Mouse (Mus musculus) CH12.LX (cell line): ENCODE measurements around the gene Agps.

ENCODE experiments used
- GABPA ChIP-seq: IDR thresholded peaks from 2 replicates; pipeline ENCODE4 v1.6.1; 2012; ENCODE audit warnings: low read depth, low read length, improper control_type of control experiment, inconsistent platforms; ENCODE audit not compliant: insufficient replicate concordance
- HCFC1 ChIP-seq: IDR thresholded peaks from 2 replicates; pipeline ENCODE4 v1.6.1; 2012; ENCODE audit warnings: low read depth, mild to moderate bottlenecking, inconsistent platforms, low read length, improper control_type of control experiment
- JUN ChIP-seq: IDR thresholded peaks from 2 replicates; pipeline ENCODE4 v1.6.1; 2011; ENCODE audit warnings: low read depth, mild to moderate bottlenecking, low read length, improper control_type of control experiment, moderate library complexity; ENCODE audit not compliant: insufficient read depth

DNA sequence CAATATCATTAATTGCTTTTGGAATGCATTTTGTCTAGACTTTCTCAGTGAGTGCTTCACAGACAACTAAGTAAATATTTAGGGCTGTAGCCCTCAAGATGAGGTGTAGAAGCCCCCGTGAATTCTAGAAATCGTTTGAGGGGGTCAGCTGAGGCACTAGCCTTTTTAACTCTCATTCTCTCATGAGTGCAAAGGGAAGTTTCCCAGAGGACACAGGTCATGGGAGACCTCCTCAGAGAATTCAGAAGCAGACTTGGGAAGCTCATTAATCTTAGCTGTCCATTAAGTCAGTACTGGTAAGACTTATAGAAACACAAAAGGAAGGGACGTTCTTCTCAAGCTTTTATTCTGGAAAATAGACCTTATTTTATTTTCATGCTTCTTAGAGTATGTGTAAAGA, 7.1 kb upstream of the Agps start:
- TF ChIP-seq GABPA = no peak
- TF ChIP-seq JUN = no peak
- TF ChIP-seq HCFC1 = no peak
